Mouse (Mus musculus): ENCODE data around the gene Copz1.

DNA sequence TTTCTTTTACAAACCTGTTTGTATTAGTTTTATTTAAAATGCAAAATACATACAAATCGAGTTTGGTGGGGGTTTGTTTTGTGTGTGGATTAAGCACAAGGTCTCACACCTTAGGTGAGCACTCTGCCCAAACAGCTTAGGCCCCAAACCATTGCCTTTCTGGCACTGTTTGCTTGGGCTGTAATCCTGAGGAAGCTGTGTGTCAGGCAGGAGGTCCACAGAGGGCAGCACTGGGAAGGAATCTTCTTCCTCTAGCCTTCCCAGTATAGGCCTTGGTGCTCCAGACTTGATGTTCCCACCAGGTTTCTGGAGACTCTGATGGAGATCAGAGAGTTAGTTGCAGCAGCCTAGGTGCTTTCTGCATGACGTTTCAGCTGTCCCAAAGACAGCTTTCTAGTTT lies 12.1 kb downstream of the Copz1 start:
- TF ChIP-seq GATA1 (IDR thresholded peaks at IDR 0.05; ENCODE audit: low read length) (no peak), TAL1 (IDR thresholded peaks at IDR 0.05; ENCODE audit: low read length) (no peak)

All from erythroblast, embryonic 14.5 days (primary cell).